Mouse (Mus musculus) spleen, postnatal 10 days (tissue): ENCODE data around the gene Itpr2.

Source experiments
- DNase-seq, 2 experiments: peaks; one replicate each; pipeline ENCODE4 v3.0.0; 2021 to 2022; ENCODE audit warnings: low spot score in 2 of 2

Itpr2 gene

GRCm38 (mm10) chr6:146347568-146347967 is 154.5 kb downstream of the Itpr2 start:
- DNase-seq: no peak

GRCm38 (mm10) chr6:146346545-146347195 is 155.4 kb downstream of the Itpr2 start:
- no peak for DNase-seq

DNA sequence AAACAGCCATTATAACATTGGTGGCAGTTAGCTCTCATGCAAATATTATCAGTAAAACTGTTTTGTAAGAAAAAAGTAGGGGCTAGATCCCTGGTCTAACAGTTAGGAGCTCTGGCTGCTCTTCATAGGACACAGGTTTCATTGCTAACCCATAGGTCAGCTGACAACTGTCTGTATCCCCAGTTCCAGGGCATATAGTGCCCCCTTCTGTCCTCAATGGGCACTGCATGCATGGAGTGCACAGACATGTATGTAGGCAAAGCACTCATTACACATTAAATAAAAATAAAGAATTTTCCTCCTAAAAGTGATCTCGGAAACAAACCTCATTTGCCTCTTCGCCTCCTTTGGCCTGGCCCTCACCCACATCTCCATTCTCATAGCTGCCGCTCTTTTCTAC is 157.3 kb downstream of the Itpr2 start:
- DNase-seq: peak; percentile 9 to 52

DNA sequence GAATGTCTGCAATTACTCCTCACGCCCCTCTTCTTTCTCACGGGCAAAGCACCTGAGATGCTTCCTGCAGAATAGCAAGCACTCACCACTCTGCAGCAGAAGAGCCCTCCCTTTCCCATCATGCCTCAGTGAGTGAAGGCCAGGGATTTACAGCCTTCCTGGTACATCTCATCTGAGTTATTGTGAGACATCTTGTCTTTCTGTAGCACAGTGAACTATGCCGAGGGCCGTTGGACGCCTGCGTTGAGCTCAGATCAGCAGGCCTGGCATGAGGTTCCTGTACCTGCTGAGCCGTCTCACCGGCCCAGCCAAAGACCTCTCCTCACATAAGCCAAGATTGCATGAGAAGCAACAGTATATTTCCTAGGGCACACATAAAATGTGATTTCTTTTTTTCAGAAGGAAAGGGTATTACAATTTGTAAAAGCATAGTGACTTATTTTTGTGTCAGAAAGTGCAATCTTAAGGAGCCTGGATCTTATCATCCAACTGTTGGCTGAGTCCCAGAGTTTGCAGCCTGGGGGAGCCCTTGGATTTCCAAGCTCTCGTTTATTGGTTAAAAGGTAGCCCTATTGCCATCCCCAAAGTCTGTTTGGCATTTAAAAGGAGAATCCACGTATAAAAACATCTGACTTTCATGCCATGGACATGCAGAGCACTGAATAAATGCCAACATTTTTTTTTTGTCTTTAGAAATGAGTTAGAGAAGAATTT is 158.2 kb downstream of the Itpr2 start:
- DNase-seq: no peak

- no peak for DNase-seq
Observed at GRCm38 (mm10) chr6:146342995-146343394, 159.0 kb downstream of the Itpr2 start.

DNA sequence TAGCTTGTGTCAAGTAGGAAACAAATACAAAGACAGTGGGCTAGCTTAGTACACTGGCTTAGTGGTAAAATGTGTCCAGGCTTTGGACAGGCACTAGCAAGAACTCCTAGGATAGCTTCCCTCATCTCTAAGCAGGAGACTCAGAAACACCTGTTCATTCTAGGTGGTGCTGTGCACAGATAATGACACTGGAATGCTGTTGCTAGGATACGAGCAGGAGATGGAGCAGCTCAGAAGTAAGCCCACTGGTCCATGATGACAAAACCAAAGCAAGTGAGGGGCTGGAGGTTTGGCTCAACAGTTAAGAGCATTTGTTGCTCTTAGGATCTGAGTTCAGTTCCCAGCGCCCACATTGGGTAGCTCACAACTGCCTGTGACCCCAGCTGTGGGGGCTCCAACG is 160.1 kb downstream of the Itpr2 start:
- no peak for DNase-seq

- DNase-seq: no peak
Observed at GRCm38 (mm10) chr6:146341413-146341812, 160.6 kb downstream of the Itpr2 start.

DNA sequence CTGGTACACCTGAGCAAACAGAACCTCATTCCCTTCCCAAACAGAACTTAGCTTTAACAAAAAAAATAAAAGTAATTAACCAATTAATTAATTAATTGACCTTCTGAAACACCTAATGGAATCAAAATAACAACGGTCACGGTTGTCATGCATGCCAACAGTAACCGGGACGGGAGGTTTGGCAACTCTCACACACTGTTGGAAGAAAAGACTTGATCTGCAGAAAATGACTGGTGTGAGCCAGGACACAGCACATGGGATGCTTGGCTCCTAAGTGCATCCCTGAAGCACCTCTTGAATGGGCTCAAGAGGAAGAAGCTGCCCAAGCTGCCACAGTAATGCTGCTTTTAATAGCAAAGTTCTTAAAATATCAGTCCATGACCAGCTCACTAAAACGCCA is 161.1 kb downstream of the Itpr2 start:
- no peak for DNase-seq

GRCm38 (mm10) chr6:146339779-146340178 is 162.2 kb downstream of the Itpr2 start:
- peak; percentile 23 to 68 for DNase-seq

DNA sequence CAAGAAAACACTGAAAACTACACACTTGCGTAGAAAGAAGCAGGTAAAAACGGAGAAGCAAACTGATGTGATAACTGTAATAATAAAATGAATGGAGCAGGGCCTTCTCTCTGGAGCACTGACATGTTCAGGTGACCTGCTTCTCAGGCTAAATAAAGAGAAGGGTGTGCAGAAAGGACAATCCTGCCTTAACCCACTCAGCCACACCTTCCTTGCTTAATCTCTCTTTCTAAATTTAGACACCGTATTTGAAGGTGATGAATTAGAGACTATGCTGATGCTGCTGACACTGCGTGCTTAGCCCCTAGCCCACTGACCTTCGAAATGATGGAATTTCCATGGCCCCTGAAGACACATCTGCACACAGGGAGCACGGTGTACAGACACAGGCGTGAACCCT is 164.8 kb downstream of the Itpr2 start:
- DNase-seq: no peak

- no peak for DNase-seq
Observed at GRCm38 (mm10) chr6:146335191-146335590, 166.8 kb downstream of the Itpr2 start.

- no peak for DNase-seq
Observed at GRCm38 (mm10) chr6:146333506-146333905, 168.5 kb downstream of the Itpr2 start.

DNA sequence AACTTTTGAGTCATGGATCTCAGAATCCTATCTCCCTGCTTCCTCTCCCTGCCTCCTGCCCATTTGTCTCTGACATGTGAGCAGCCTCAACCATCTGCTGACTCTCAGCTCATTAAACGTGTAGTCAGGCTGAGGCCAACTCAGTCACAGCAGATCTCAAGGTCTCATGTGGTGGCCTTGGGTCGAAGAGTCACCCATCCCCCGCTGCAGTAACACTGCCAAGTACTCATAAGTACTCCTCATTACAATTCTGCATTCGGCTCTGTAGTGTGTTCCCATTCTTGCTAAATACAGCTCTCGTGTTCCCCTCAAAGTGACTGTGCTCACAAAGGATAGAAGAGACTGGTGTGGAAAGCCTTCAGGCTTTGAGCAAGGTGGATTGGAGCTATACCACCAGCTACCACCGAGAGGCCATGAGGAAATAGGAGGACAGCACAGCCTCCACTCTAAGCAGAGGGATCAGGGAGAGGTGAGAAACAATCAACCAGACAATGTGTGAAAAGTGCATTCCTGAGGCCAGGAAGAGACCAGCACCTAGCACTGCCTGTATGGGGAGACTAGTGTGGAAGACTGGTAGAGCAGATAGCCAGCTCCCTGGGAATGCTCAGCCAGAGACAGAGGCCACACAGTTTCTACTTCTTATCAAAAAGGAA is 170.9 kb downstream of the Itpr2 start:
- no peak for DNase-seq

- no peak for DNase-seq
Observed at GRCm38 (mm10) chr6:146329079-146329478, 172.9 kb downstream of the Itpr2 start.

DNA sequence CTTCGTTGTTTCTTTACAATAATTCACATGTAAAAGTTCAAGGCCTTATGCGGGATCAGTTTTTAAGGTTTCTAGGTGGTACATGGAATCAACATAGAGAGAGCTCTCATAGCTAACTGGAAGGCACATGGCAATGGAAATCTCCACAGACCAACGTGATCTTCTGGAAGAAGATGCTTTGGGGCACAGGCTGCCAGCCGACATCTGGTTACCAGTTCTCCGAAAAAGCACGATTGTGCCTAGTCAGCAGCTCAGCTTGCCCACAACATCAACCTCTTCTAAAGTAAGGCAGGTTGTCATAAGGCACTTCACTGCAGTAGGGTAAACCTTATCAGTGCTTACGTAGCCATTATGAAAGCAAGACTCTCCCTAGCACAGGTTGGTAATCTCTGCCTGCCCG is 175.4 kb downstream of the Itpr2 start:
- DNase-seq: no peak

DNA sequence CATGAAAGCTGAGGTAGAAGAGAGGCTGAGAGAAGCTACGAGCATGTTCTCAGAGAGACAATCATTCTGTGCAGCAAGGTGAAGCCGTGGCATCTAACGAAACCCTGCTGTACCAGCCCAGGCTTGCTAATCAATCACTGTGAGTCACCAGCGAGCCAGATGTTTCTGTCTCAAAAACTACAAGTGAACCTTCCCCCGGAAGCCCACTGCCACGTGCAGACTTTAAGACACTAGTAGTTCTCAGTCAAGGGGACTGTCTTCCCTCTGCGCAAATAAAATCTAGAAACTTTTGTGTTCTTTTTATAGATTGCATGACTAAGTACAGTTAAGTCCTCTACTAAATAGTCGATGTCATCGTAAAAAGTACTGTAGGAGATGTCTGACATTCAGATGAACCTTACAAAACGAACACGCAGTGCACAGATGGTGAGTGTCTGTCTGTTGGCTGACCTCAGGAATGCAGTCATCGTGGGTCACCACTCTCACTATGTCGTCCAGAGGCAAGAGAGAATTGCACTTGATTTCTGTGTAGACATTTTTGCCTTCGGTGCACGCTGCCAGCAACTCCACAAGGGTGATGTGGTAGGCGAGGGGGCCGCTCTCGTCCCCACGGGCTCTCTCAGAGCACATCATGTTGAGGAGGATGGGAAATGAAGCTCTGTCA is 177.3 kb downstream of the Itpr2 start:
- no peak for DNase-seq

DNA sequence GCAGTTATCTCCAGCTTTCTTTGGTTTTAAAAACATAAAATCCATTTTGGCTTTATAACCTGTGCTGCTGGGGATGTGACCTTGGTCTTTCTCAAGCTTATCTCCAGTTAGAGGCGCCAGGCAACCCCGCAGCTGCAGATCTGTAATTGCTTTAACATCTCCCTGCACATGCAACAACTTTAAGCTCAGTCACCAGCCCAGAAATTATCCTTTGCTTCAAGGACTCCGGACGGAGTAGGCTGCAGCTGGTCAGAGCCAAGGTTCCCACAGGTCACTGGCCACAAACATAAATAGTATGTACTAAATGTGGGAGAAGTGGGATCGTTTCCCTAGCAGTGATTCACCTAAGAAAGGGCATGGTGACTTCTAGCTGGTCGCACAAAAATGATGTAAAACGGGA is 179.5 kb downstream of the Itpr2 start:
- no peak for DNase-seq

DNA sequence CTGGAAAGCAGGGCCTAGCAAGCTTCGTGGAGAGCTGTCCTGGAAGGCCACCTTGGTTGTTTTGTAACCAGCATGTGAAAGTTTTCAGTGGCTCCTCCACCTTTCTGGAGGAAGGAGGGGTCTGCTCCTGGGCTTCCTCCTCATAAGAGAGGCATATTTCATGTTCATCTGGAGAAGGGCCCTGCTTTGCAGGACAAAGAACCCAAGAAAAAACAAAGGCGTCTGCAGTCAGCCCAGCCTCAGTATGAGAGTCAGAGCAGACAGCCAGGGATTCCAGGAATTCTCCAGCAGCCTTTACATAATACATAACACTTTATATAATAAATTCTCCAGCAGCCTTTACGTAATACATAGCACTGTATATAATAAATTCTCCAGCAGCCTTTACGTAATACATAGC is 180.1 kb downstream of the Itpr2 start:
- DNase-seq: no peak

DNA sequence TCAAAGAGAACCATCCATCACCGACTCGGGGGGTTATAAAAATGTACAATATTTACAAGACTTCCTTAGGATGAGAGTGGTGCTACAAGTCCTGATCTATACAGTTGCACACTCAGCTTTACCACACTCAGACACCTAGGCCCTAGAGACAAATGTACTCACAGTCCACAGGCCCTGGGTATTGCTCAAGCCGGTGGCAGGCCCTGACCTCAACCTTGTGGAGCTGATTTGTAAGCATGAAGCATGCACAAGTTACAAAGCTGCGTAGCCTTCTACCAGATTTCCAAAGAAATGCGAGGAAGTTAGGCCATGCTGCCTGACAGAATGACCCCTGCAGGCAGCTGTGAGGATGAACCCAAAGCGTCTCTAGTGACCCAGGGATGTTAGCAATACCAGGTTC is 185.6 kb downstream of the Itpr2 start:
- DNase-seq: no peak

DNA sequence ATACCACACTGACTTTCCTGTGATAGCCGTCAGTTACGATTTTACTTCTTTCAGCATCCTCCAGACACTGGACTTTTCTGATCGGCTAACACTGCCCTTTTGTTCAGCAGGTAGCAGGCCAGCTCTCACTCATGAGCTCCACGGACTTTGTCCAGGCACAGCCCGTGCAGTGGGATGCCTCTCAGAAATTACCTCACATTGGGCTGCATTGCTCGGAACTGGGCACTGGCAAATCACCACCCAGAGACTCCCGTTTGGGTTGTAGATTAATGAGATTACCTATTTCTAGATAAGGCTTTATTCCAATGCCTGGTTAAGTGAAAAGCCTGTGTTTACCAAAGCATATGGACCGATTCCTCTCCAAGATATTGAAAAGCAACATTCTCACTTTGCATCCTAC is 186.9 kb downstream of the Itpr2 start:
- no peak for DNase-seq

DNA sequence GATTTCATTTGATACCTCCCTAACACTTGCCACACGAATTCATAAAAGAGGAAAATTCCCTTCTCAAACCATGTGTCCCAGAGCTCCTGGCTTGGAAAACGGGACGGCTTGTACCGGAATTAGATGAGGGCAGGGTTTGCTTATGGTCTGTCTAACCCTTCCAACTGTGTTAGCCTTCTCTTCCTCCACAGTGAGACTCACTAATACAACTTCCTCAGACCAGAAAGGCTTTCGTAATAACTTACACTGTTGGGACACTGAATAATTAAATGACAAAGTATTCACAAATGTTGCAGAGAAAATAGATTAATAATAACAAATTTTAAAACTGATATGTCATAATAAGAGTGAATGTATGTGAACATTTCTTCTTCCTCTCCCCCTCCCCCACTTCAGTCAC is 187.7 kb downstream of the Itpr2 start:
- DNase-seq: no peak

- no peak for DNase-seq
Observed at GRCm38 (mm10) chr6:146313396-146313795, 188.6 kb downstream of the Itpr2 start.

DNA sequence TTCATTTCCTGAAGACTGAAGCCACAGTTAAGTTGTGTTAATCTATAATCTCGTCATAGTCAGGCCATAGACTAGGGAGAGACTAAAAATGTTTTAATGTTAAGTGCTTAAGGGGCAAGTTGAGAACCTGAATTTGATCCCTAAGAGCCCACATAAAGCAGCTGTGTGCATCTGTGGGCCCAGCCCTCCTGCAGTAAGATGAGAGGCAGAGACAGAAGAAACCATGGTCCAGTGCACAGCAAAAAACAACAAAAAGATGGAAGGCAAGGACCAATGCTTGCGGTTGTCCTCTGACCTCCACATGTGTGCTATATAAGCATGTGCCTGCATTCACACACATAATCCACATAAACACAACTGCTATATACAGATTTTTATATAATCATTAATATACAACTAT is 191.8 kb downstream of the Itpr2 start:
- no peak for DNase-seq
